Mouse (Mus musculus): ENCODE results near the gene Sarnp.

- TF ChIP-seq CTCF (IDR thresholded peaks at IDR 0.05; ENCODE audit: low read depth) (no peak), EP300 (IDR thresholded peaks at IDR 0.05; ENCODE audit: low read depth) (peak; percentile 99)
Observed at GRCm38 (mm10) chr10:128821358-128822056, 4.4 kb downstream of the Sarnp start, which contains the start of gene Ormdl2.

Data from heart, postnatal 0 days (tissue).